Mouse (Mus musculus): ENCODE data around the gene Pou2af1. TPM values are rescaled to one million over a fixed set of nuclear protein-coding genes. Genes with fewer than 3 reads are reported as not detected.

The Pou2af1 gene
- 100 to 1,000 TPM; 410 to 414 TPM for total RNA-seq (2023)

GRCm38 (mm10) chr9:51213023-51213728 lies at the start of gene Pou2af1:
Pou2af1 (plus strand) TSS chr9:51213708.

GRCm38 (mm10) chr9:51165312-51166180 lies 48.0 kb upstream of the Pou2af1 start, which contains the start of gene Gm32742:
Gm32742 (minus strand) TSS chr9:51165517.

GRCm38 (mm10) chr9:51278500-51279381 lies 65.2 kb downstream of the Pou2af1 start, which contains the start of gene Colca2:
Colca2 (minus strand) TSS chr9:51278569.

Other genes starting within 250 kb of the Pou2af1 start
- gene Sik2, start 204.6 kb upstream of the Pou2af1 start, total RNA-seq (2023), result 10 to 100 TPM; 35.6 to 39.5 TPM
- gene Btg4, start 152.8 kb upstream of the Pou2af1 start, total RNA-seq (2023), result not detected
- gene Layn, start 136.6 kb upstream of the Pou2af1 start, total RNA-seq (2023), result not detected
- not detected for gene 4833427G06Rik, start 111.6 kb upstream of the Pou2af1 start, total RNA-seq (2023)
- not detected for gene Gm32742, start 48.2 kb upstream of the Pou2af1 start, total RNA-seq (2023)
- not detected for gene Colca2, start 64.9 kb downstream of the Pou2af1 start, total RNA-seq (2023)
- under 1 TPM in 1 of 2 experiments, not detected in 1; 0.70 TPM for gene 1810046K07Rik, start 115.2 kb downstream of the Pou2af1 start, total RNA-seq (2023)

Data from B cell, adult 67 days (primary cell).